Mouse (Mus musculus) G1E-ER4 (cell line): ENCODE data around the gene Cgn. TPM values are rescaled to one million over a fixed set of nuclear protein-coding genes. Genes with fewer than 3 reads are reported as not detected.

Source experiments
- GATA1 ChIP-seq: IDR thresholded peaks from one replicate; pipeline ENCODE4 v1.8.0; 2012; ENCODE audit warnings: low read length, inconsistent platforms
- polyA plus RNA-seq: library from polyadenylated mRNA; stranded (reverse); fragments of >175 nt; gene quantifications from 2 replicates; pipeline ENCODE4 v1.2.3, GENCODE M21; 2012

Cgn gene
- polyA plus RNA-seq, 1 experiment = 0.02 TPM

- no peak for TF ChIP-seq GATA1
These were observed 40.6 kb downstream of the Cgn start for GRCm38 (mm10) chr3:94745691-94746090.

Other genes starting within 250 kb of the Cgn start
- gene Snx27, start 203.8 kb downstream of the Cgn start, polyA plus RNA-seq = 12.5 and 17.5 TPM in 2 replicates
- not detected in 2 replicates for gene Gm10972, start 143.4 kb downstream of the Cgn start, polyA plus RNA-seq
- 3.6 and 5.3 TPM in 2 replicates for gene Tuft1, start 127.6 kb downstream of the Cgn start, polyA plus RNA-seq
- 0.76 and 1.4 TPM in 2 replicates for gene Selenbp2, start 92.9 kb downstream of the Cgn start, polyA plus RNA-seq
- gene Pogz, start 51.1 kb upstream of the Cgn start, polyA plus RNA-seq = 85.2 and 131 TPM in 2 replicates
- gene Psmb4, start 100.5 kb upstream of the Cgn start, polyA plus RNA-seq = 363 and 481 TPM in 2 replicates
- gene Selenbp1, start 146.6 kb upstream of the Cgn start, polyA plus RNA-seq = 15.2 and 71.3 TPM in 2 replicates
- 12.5 and 12.6 TPM in 2 replicates for gene Rfx5, start 167.6 kb upstream of the Cgn start, polyA plus RNA-seq
- gene Pi4kb, start 188.2 kb upstream of the Cgn start, polyA plus RNA-seq = 9.8 and 11.2 TPM in 2 replicates
- 69.4 and 75.7 TPM in 2 replicates for gene Zfp687, start 229.0 kb upstream of the Cgn start, polyA plus RNA-seq